Mouse (Mus musculus) ES-Bruce4 (cell line): ENCODE results near the gene Srgap3.

ENCODE experiments used
- EP300 ChIP-seq: IDR thresholded peaks from 2 replicates; pipeline ENCODE4 v1.6.1; 2011; ENCODE audit warnings: low read depth, low read length; ENCODE audit not compliant: insufficient read depth
- POLR2A ChIP-seq: IDR thresholded peaks from one replicate; pipeline ENCODE4 v1.8.1; 2011; ENCODE audit warnings: low read length; ENCODE audit not compliant: insufficient read depth

DNA sequence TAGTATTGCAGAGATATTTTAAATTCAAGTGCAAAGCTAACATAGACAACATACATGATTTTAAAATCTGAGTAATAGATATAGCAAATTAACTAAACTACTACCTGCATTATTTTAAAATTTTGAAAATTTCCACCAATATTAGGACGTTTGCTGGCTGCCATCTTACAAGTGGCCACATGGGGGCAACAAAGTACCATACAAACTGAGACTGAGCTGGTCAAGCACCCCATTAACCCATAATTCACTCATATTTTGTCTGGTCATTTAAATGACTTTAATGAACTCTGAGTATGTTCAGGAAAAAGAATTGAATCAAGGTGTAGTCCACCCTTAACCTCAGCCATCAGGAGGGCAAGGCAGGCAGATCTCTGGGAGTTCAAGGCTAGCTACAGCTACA, 246.7 kb downstream of the Srgap3 start:
- TF ChIP-seq POLR2A, result no peak
- no peak for TF ChIP-seq EP300
